Mouse (Mus musculus): Measurements from ENCODE around the gene Rnf34. TPM values are rescaled to one million over a fixed set of nuclear protein-coding genes. Genes with fewer than 3 reads are reported as not detected.

Gene Rnf34
- polyA plus RNA-seq, 1 experiment from 2014 or later, result 24.7 TPM

DNA sequence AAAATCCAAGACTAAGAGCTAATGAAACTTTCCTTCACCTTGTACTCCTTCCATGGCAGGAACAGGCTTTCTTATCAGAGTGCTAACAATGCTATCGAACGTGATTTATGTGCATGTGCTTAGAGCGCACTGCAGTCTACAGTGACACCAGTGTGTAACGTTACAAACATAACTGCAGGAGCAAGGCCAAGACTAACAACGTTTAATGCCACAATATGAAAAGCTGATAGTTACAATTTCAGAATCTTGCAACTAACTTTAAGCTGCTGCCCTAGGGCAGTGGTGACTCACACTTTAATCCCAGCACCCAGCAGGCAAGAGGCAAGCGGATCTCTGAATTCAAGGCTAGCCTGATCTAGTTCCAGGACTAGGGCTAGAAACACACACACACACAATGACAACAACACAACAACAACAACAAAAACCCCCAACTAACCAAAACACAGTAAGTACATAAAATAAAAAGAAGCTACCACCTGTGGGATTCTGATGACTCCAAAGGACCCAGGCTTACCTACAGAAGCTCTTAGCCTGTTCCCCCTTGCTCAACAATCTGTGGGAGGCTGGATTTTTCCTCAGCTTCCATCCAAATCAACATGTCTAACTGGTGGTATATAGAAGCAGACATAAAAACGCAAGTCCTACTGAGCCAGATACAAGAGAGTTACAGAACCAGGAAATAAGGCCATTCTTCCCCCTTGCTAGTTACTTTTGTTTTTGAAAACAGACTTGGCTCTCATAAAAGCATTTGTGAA, 34.9 kb downstream of the Rnf34 start:
- DNase-seq (ENCODE audit: low spot score), result no peak
- H3K27ac ChIP-seq (ENCODE audit: low read length), result no peak overlapping the region
- no peak for ATAC-seq
- WGBS, result 62% methylated on average over 7 of the region's 7 CpGs
- no peaks in the 10 kb centered on the region for H3K9me3 ChIP-seq (ENCODE audit: low read length)
- H3K4me1 ChIP-seq (ENCODE audit: insufficient read depth, low read depth, low read length), result no peaks in the 10 kb centered on the region
- no peaks in the 10 kb centered on the region for H3K27me3 ChIP-seq (replicated peaks; ENCODE audit: insufficient read depth, low read length)
- TF ChIP-seq EP300 (IDR thresholded peaks at IDR 0.05) (no peak), CTCF (IDR thresholded peaks at IDR 0.05) (no peak)
- H3K9ac ChIP-seq (replicated peaks; ENCODE audit: low read depth), result no peak overlapping the region
- H3K4me2 ChIP-seq (replicated peaks; ENCODE audit: low read depth, low read length), result no peak overlapping the region
- H3K4me3 ChIP-seq (ENCODE audit: low read depth, low read length), result no peak overlapping the region
- peaks cover 8% of the 10 kb centered on the region; the same call in 1 of the 2 replicates for H3K36me3 ChIP-seq (ENCODE audit: insufficient read depth, low read length)

DNA sequence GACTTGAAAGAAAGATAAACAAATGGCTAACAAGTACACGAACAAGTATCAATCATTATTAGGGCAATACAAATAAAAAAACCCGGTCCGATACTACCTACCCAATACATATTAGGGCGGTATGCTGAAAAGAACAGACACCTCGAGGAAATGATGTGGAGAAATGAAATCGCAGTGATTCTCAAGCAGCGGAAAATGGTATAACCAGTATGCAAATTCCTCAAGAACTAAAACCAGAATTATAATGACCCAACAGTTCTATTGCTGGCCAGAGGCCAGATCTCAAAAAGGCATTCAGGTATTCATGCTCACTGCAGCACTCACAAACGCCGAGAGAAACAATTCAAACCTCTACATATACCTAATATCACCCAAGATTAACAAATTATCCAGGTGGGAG, 37.2 kb downstream of the Rnf34 start:
- 82% methylated on average over 9 of the region's 9 CpGs for WGBS
- TF ChIP-seq EP300 (IDR thresholded peaks at IDR 0.05) (no peak), CTCF (IDR thresholded peaks at IDR 0.05) (no peak)
- H3K27ac ChIP-seq (ENCODE audit: low read length), result no peak overlapping the region
- no peak overlapping the region for H3K4me2 ChIP-seq (replicated peaks; ENCODE audit: low read depth, low read length)
- ATAC-seq (no peak), DNase-seq (ENCODE audit: low spot score) (no peak)
- no peak overlapping the region for H3K9ac ChIP-seq (replicated peaks; ENCODE audit: low read depth)
- H3K4me3 ChIP-seq (ENCODE audit: low read depth, low read length), result no peak overlapping the region
- no peaks in the 10 kb centered on the region for H3K27me3 ChIP-seq (replicated peaks; ENCODE audit: insufficient read depth, low read length)
- no peaks in the 10 kb centered on the region for H3K36me3 ChIP-seq (ENCODE audit: insufficient read depth, low read length)
- no peaks in the 10 kb centered on the region for H3K4me1 ChIP-seq (ENCODE audit: insufficient read depth, low read depth, low read length)
- no peaks in the 10 kb centered on the region for H3K9me3 ChIP-seq (ENCODE audit: low read length)

DNA sequence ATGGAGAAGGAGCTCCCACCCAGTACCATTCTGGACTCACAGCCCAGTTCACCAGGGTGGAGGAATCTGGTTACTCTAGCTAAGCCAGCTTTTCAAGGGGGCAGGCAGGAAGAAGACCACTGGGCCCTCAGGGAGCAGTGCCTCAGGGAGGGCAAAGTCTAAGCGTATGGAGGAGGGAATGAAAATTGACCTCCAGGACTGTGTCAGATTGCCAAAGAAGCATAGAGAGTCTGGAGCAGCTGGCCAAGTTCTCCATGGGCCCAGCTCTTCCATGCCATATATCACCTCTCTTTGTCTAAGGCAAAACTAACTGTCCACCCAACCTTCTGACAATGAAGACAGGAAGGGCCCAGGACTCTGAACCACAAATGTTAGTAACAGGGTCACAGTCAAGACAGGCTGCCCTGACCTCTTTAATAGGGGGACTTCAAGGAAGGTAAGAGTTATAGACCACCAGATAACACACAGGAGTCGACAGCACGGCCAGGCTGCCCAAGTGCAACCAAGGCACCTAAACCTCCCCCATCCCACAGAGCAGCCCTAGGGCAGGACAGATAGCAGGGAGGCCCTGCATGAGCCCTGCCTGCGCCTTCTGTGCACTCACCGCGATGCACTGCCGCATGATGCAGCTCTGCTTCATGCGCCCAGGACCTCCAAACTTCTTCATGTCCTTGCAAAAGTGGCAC, 38.2 kb downstream of the Rnf34 start:
- Histone ChIP-seq H3K4me1 (ENCODE audit: insufficient read depth, low read depth, low read length) (no peaks in the 10 kb centered on the region), H3K9me3 (ENCODE audit: low read length) (no peaks in the 10 kb centered on the region), H3K27ac (ENCODE audit: low read length) (no peak overlapping the region), H3K9ac (replicated peaks; ENCODE audit: low read depth) (no peak overlapping the region), H3K27me3 (replicated peaks; ENCODE audit: insufficient read depth, low read length) (no peaks in the 10 kb centered on the region), H3K36me3 (ENCODE audit: insufficient read depth, low read length) (no peaks in the 10 kb centered on the region), H3K4me3 (ENCODE audit: low read depth, low read length) (no peak overlapping the region), H3K4me2 (replicated peaks; ENCODE audit: low read depth, low read length) (no peak overlapping the region)
- TF ChIP-seq CTCF (IDR thresholded peaks at IDR 0.05) (no peak), EP300 (IDR thresholded peaks at IDR 0.05) (no peak)
- WGBS, result 82% methylated on average over 8 of the region's 8 CpGs
- ATAC-seq (no peak), DNase-seq (ENCODE audit: low spot score) (no peak)

DNA sequence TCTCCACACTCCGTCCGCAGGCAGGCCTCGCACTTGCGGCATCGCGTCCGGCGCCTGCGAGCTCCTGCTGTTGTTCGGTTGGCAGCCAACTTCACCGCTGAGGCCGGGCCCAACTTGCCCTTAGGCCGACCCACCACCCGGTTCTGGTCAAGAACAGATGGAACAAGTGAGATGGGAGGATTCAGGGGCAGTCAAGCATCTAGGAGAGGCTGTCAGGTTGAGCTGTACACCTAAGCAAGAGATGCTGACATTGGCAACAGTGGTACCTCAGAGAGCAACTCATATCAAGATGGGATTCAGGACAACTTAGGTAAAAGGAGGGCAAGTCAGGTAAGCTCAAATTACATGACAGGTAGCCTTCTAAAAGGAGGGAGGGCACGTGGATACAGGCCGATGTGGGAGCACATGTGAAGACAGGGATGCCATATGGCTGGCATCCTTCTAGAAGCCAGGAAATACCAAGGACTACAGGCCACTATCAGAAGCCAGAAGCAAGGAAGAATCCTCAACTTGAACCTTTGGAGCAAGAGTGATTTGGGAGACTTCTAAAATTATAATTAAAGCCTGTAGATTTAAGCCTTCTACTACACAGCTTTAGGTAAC, 38.9 kb downstream of the Rnf34 start:
- 89% methylated on average over 16 of the region's 16 CpGs for WGBS

DNA sequence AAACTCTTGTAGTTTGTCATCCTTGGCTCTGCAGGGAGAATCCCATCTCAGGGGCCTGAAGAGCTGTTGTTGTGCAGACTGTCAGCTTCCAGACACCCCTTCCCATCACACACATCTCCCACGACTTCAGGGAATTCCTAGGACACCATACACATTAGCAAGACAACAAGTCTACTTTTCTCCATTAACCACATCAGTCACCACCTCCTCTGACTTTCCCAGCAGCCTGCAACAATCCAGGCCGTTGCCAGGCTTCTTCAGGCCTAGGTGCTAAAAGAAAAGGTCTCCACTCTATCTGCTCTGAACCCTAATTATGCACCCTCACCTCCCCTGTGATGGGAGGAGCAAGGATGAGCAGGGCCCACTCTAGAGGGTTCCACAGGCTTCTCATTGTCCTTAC, 40.5 kb downstream of the Rnf34 start:
- no peaks in the 10 kb centered on the region for H3K4me1 ChIP-seq (ENCODE audit: insufficient read depth, low read depth, low read length)
- H3K27me3 ChIP-seq (replicated peaks; ENCODE audit: insufficient read depth, low read length), result no peaks in the 10 kb centered on the region
- no peaks in the 10 kb centered on the region for H3K9me3 ChIP-seq (ENCODE audit: low read length)
- TF ChIP-seq EP300 (IDR thresholded peaks at IDR 0.05), result no peak
- no peak for TF ChIP-seq CTCF (IDR thresholded peaks at IDR 0.05)
- no peak overlapping the region for H3K4me2 ChIP-seq (replicated peaks; ENCODE audit: low read depth, low read length)
- no peak overlapping the region for H3K4me3 ChIP-seq (ENCODE audit: low read depth, low read length)
- 51% methylated on average over 2 of the region's 2 CpGs for WGBS
- H3K36me3 ChIP-seq (ENCODE audit: insufficient read depth, low read length), result no peaks in the 10 kb centered on the region
- H3K9ac ChIP-seq (replicated peaks; ENCODE audit: low read depth), result no peak overlapping the region
- no peak for ATAC-seq
- no peak for DNase-seq (ENCODE audit: low spot score)
- H3K27ac ChIP-seq (ENCODE audit: low read length), result no peak overlapping the region

More for the DNA sequence above, 38.9 kb downstream of the Rnf34 start:
- Histone ChIP-seq H3K4me2 (replicated peaks; ENCODE audit: low read depth, low read length) (no peak overlapping the region), H3K4me1 (ENCODE audit: insufficient read depth, low read depth, low read length) (no peaks in the 10 kb centered on the region), H3K9me3 (ENCODE audit: low read length) (no peaks in the 10 kb centered on the region), H3K27ac (ENCODE audit: low read length) (no peak overlapping the region), H3K4me3 (ENCODE audit: low read depth, low read length) (no peak overlapping the region), H3K9ac (replicated peaks; ENCODE audit: low read depth) (no peak overlapping the region), H3K27me3 (replicated peaks; ENCODE audit: insufficient read depth, low read length) (no peaks in the 10 kb centered on the region), H3K36me3 (ENCODE audit: insufficient read depth, low read length) (no peaks in the 10 kb centered on the region)
- ATAC-seq (no peak), DNase-seq (ENCODE audit: low spot score) (no peak)
- TF ChIP-seq EP300 (IDR thresholded peaks at IDR 0.05) (no peak), CTCF (IDR thresholded peaks at IDR 0.05) (no peak)

DNA sequence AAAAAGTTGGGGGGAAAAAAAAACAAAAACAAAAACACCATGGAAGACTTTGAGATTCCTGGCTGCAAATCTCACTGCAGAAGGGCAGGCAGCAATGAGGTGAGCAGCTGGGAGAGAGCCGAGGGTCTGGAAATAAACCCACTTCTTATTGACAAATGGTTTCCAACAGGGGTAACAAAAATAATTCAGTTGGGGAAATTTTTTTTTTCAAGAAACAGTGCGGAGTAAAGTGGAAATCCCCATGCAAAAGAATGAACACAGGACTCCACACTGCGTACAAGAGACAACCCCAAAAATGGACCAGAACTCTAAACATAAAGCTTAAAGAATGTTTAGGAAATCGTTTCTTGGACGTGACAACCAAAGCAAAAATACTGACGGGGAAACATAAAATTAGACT, 43.4 kb downstream of the Rnf34 start:
- H3K9ac ChIP-seq (replicated peaks; ENCODE audit: low read depth), result no peak overlapping the region
- no peak for DNase-seq (ENCODE audit: low spot score)
- no peaks in the 10 kb centered on the region for H3K27me3 ChIP-seq (replicated peaks; ENCODE audit: insufficient read depth, low read length)
- H3K4me2 ChIP-seq (replicated peaks; ENCODE audit: low read depth, low read length), result no peak overlapping the region
- H3K36me3 ChIP-seq (ENCODE audit: insufficient read depth, low read length), result no peaks in the 10 kb centered on the region
- TF ChIP-seq EP300 (IDR thresholded peaks at IDR 0.05) (no peak), CTCF (IDR thresholded peaks at IDR 0.05) (no peak)
- no peak for ATAC-seq
- no peak overlapping the region for H3K27ac ChIP-seq (ENCODE audit: low read length)
- 88% methylated on average over 6 of the region's 6 CpGs for WGBS
- no peaks in the 10 kb centered on the region for H3K4me1 ChIP-seq (ENCODE audit: insufficient read depth, low read depth, low read length)
- no peak overlapping the region for H3K4me3 ChIP-seq (ENCODE audit: low read depth, low read length)
- no peaks in the 10 kb centered on the region for H3K9me3 ChIP-seq (ENCODE audit: low read length)

Measured in lung, postnatal 0 days (tissue).